Mouse (Mus musculus): ENCODE results near the gene Rpp30. TPM values are rescaled to one million over a fixed set of nuclear protein-coding genes. Genes with fewer than 3 reads are reported as not detected.

The Rpp30 gene
- polyA plus RNA-seq, 1 experiment from 2014 or later, result 74.3 TPM

DNA sequence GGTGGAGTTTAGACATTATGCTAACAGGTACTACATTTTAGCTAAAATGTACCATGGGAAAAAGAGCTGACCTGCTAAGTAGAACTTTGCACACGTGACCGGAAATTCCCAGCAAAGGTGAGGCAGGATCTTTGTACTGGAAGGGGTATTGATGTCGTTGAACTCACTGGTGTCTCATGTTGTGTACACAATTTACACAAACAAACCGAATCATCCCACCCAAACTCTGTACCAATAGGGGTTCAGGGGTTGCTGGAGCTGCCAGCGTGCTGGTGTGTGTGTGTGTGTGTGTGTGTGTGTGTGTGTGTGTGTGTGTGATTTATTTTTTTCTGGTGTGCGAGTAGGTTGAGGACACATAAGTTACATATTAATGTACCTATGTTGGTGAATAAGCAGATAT lies 49.5 kb downstream of the Rpp30 start:
- Histone ChIP-seq H3K9ac (replicated peaks; ENCODE audit: low read length) (no peak overlapping the region), H3K27ac (replicated peaks; ENCODE audit: low read depth, low read length) (no peak overlapping the region), H3K27me3 (ENCODE audit: control insufficient read depth, insufficient read depth, low read length) (no peaks in the 10 kb centered on the region), H3K36me3 (ENCODE audit: control insufficient read depth, insufficient read depth, low read length) (no peaks in the 10 kb centered on the region), H3K4me1 (ENCODE audit: control insufficient read depth, insufficient read depth, low read length) (no peaks in the 10 kb centered on the region), H3K4me3 (replicated peaks; ENCODE audit: low read depth, low read length) (no peak overlapping the region), H3K9me3 (ENCODE audit: control insufficient read depth, low read length) (no peaks in the 10 kb centered on the region), H3K4me2 (ENCODE audit: low read length) (no peak overlapping the region)
- 83% methylated on average over 6 of the region's 6 CpGs for WGBS
- ATAC-seq (ENCODE audit: low FRiP score, low TSS enrichment) (no peak), DNase-seq (no peak)

DNA sequence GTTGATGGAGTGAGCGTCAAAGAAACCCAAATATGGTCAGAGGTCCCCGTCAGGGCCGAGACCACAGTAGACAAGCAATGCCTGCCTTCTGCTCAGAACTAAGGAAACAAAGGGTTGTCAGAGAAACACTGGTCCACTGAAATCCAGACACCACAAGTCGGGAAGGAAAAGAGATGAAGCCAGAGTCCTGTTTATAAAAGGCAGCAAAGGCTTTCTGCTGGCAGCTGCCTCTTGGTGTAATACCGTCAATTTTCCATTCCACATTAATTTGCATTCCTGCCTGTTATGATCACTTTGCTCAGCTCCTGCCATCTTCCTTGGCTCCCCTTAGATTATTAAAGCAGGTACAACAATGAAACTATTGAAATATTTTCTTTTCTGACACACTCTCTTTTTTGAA lies 50.2 kb downstream of the Rpp30 start:
- Histone ChIP-seq H3K9ac (replicated peaks; ENCODE audit: low read length) (no peak overlapping the region), H3K4me3 (replicated peaks; ENCODE audit: low read depth, low read length) (no peak overlapping the region), H3K4me1 (ENCODE audit: control insufficient read depth, insufficient read depth, low read length) (no peaks in the 10 kb centered on the region), H3K27me3 (ENCODE audit: control insufficient read depth, insufficient read depth, low read length) (no peaks in the 10 kb centered on the region), H3K27ac (replicated peaks; ENCODE audit: low read depth, low read length) (no peak overlapping the region), H3K4me2 (ENCODE audit: low read length) (no peak overlapping the region), H3K36me3 (ENCODE audit: control insufficient read depth, insufficient read depth, low read length) (no peaks in the 10 kb centered on the region), H3K9me3 (ENCODE audit: control insufficient read depth, low read length) (no peaks in the 10 kb centered on the region)
- DNase-seq (no peak), ATAC-seq (ENCODE audit: low FRiP score, low TSS enrichment) (no peak)
- 62% methylated on average over 5 of the region's 5 CpGs for WGBS

DNA sequence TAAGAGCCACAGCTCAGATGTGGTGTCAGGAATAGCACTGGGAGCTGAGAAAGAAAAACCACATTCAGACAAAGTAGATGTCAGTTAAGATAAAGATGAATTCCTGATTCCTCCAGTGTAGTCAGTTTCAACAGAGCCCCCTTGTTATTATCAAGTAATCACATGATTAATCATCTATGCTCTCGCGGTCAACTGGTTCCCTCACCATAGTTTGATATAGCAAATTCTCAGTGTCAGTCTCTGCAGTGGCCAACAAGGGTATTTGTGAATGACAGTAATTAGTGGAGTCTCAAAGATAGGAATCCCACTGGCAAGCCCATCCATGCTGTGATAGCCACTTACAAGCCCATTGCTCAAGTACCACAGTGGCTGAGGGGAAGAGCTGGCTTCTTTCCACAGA lies 60.1 kb downstream of the Rpp30 start:
- Histone ChIP-seq H3K27ac (replicated peaks; ENCODE audit: low read depth, low read length) (no peak overlapping the region), H3K36me3 (ENCODE audit: control insufficient read depth, insufficient read depth, low read length) (no peaks in the 10 kb centered on the region), H3K4me1 (ENCODE audit: control insufficient read depth, insufficient read depth, low read length) (no peaks in the 10 kb centered on the region), H3K4me2 (ENCODE audit: low read length) (no peak overlapping the region), H3K4me3 (replicated peaks; ENCODE audit: low read depth, low read length) (no peak overlapping the region), H3K27me3 (ENCODE audit: control insufficient read depth, insufficient read depth, low read length) (no peaks in the 10 kb centered on the region), H3K9me3 (ENCODE audit: control insufficient read depth, low read length) (no peaks in the 10 kb centered on the region), H3K9ac (replicated peaks; ENCODE audit: low read length) (no peak overlapping the region)
- ATAC-seq (ENCODE audit: low FRiP score, low TSS enrichment), result no peak
- DNase-seq, result no peak
- 98% methylated on average over 2 of the region's 2 CpGs for WGBS

DNA sequence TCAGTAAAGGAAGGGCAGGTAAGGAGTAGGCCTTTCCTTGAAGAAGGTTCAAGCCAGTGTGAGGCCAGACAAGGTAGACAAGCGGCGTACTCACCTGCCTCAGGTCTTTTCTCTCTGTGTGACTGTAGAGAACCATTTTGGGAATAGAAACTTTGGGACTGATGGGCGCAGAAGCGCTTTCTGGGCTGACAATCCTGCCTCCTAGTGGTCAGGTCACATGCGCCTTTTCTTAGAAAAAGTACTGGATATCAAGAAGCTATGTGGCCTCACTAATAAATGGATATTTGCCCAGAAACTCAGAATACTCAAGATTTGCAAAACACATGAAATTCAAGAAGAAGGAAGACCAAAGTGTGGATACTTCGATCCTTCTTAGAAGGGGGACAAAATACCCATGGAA lies 65.1 kb downstream of the Rpp30 start:
- Histone ChIP-seq H3K27ac (replicated peaks; ENCODE audit: low read depth, low read length) (no peak overlapping the region), H3K36me3 (ENCODE audit: control insufficient read depth, insufficient read depth, low read length) (no peaks in the 10 kb centered on the region), H3K4me2 (ENCODE audit: low read length) (no peak overlapping the region), H3K4me1 (ENCODE audit: control insufficient read depth, insufficient read depth, low read length) (no peaks in the 10 kb centered on the region), H3K4me3 (replicated peaks; ENCODE audit: low read depth, low read length) (no peak overlapping the region), H3K9ac (replicated peaks; ENCODE audit: low read length) (no peak overlapping the region), H3K27me3 (ENCODE audit: control insufficient read depth, insufficient read depth, low read length) (no peaks in the 10 kb centered on the region), H3K9me3 (ENCODE audit: control insufficient read depth, low read length) (no peaks in the 10 kb centered on the region)
- 82% methylated on average over 6 of the region's 6 CpGs for WGBS
- DNase-seq (no peak), ATAC-seq (ENCODE audit: low FRiP score, low TSS enrichment) (no peak)

DNA sequence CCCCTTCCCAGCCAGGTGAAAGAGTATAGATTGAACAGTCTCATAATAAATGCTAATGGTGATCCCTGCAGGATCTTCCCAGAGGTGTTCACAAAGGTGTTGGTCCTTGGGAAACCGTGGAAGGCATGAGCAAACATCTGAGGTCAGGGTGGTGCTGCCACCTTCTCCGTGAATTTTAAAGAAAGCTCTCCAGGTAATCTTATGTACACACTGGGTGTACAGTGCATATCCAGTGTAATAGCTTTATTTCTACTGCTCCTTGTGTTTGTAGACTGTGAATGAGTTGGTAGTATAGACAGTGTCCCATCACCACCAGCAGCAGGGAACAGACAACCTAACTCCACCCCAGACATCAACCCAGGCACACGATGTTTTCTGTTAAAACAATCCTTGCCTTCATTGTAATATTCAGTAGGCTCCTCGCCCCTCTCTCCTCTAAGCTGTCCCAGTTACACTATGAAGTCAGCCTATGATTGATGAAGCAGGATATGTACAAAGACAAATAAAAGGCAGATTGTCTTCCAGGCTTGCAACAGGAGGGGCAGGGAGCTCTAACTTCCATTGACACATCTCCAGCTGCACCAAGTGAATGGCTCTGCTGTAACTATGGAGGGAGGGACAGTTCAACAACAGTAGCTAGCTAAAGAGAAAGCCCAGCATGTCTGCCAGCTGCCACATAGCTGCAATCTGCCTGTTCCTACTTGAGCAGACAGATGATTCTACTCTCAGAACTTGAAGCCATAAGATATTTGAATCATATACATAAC lies 66.9 kb downstream of the Rpp30 start:
- Histone ChIP-seq H3K9ac (replicated peaks; ENCODE audit: low read length) (no peak overlapping the region), H3K4me2 (ENCODE audit: low read length) (no peak overlapping the region), H3K4me1 (ENCODE audit: control insufficient read depth, insufficient read depth, low read length) (no peaks in the 10 kb centered on the region), H3K9me3 (ENCODE audit: control insufficient read depth, low read length) (no peaks in the 10 kb centered on the region), H3K27me3 (ENCODE audit: control insufficient read depth, insufficient read depth, low read length) (no peaks in the 10 kb centered on the region), H3K4me3 (replicated peaks; ENCODE audit: low read depth, low read length) (no peak overlapping the region), H3K36me3 (ENCODE audit: control insufficient read depth, insufficient read depth, low read length) (no peaks in the 10 kb centered on the region), H3K27ac (replicated peaks; ENCODE audit: low read depth, low read length) (no peak overlapping the region)
- no peak for DNase-seq
- no peak for ATAC-seq (ENCODE audit: low FRiP score, low TSS enrichment)
- WGBS, result 67% methylated on average over 4 of the region's 4 CpGs

Other genes starting within 250 kb of the Rpp30 start
- gene Htr7, start 26.2 kb upstream of the Rpp30 start, polyA plus RNA-seq (2014; fragmentation: Nextera tagmentation; extraction: Ambion mirVana), result 5.0 and 5.6 TPM in 2 replicates
- 0.14 TPM in 1 of 2 replicates, not detected in the other for gene Ankrd1, start 36.4 kb downstream of the Rpp30 start, polyA plus RNA-seq (2014; fragmentation: Nextera tagmentation; extraction: Ambion mirVana)